ENCODE assay signal across 8 mouse cellular contexts in the genomic region with DNA sequence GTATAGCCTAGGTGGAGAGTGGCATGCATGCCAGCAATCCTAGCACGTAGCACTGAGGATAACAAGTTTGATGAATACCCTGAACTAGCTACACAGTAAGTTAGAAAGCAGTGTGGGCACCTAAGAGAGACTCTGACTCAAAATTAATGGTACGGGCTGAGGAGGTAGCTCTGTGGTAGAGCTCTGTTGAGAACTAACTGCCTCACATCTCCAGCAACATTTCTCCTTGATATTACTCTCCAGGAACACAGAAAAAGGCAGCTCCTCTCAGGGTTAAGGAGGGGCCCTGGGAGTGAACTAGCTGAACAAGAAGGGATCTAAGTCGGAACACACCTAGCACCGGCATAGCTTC. TPM values are rescaled to one million over a fixed set of nuclear protein-coding genes. Genes with fewer than 3 reads are reported as not detected.
A peak's percentile ranks its signal among the peaks of the same experiment; 100 is the strongest.
DNase-seq lines count a peak whose midpoint lies in the region; ATAC-seq and TF ChIP-seq lines count a peak whose summit lies in the region.

No protein-coding gene starts in this region.

- no peak for TF ChIP-seq CTCF in Patski (IDR thresholded peaks at IDR 0.05)

- H3K4me2 ChIP-seq in heart, embryonic 15.5 days, result peak overlapping the region; percentile 76
- peak overlapping the region; percentile 57 for H3K4me2 ChIP-seq in hindbrain, embryonic 11.5 days (replicated peaks; ENCODE audit: low read depth, low read length)

- peak overlapping the region; percentile 93 for H3K4me3 ChIP-seq in heart, embryonic 15.5 days
- H3K4me3 ChIP-seq in hindbrain, embryonic 11.5 days (ENCODE audit: low read depth, low read length), result peak overlapping the region; percentile 96

- H3K27ac ChIP-seq in heart, embryonic 15.5 days, result peak overlapping the region; percentile 94
- 0 out of 2 replicates have a peak overlapping the region, but pooled peaks have one; percentile 27 for H3K27ac ChIP-seq in hindbrain, embryonic 11.5 days (ENCODE audit: low read depth, low read length)

- H3K27me3 ChIP-seq in heart, embryonic 15.5 days, result no peaks in the 10 kb centered on the region
- H3K27me3 ChIP-seq in Patski, result no peaks in the 10 kb centered on the region
- no peaks in the 10 kb centered on the region for H3K27me3 ChIP-seq in hindbrain, embryonic 11.5 days (ENCODE audit: control insufficient read depth, insufficient read depth, low read length)

- POLR2A ChIA-PET in Patski (lab: Charles Lee), result interaction anchor here (1.0 to 2.1 kb wide), 6 partner anchors 23 to 189 kb away, joined by 3 to 12 read pairs (median 4); a partner anchor contains a TSS

- no peak for DNase-seq in heart, postnatal 10 days
- DNase-seq in Patski (ENCODE audit: low read depth, low spot score), result no peak
- no peak for DNase-seq in hindbrain, embryonic 11.5 days (ENCODE audit: low spot score)
- DNase-seq in frontal cortex, postnatal 10 days (ENCODE audit: low spot score in 2 of 2), result no peak
- no peak for DNase-seq in ovary, postnatal 14 days (ENCODE audit: low spot score)
- DNase-seq in kidney, postnatal 10 days, result no peak

- peak overlapping the region; percentile 45; the same call in 1 of the 2 replicates for H3K9ac ChIP-seq in heart, embryonic 15.5 days
- H3K9ac ChIP-seq in hindbrain, embryonic 11.5 days (ENCODE audit: low read depth, low read length), result peak overlapping the region; percentile 32; the same call in 1 of the 2 replicates

- CTCF ChIA-PET in Patski (lab: Charles Lee), result interaction anchor here (0.7 to 1.5 kb wide), 3 partner anchors 22 to 191 kb away, joined by 3 to 6 read pairs (median 4); no protein-coding TSS in a partner anchor

- H3K36me3 ChIP-seq in heart, embryonic 15.5 days, result peaks cover 20% of the 10 kb centered on the region; the same call in 1 of the 2 replicates
- no peaks in the 10 kb centered on the region for H3K36me3 ChIP-seq in hindbrain, embryonic 11.5 days (ENCODE audit: control insufficient read depth, insufficient read depth, low read length)

- intact Hi-C loops in heart, postnatal 10 days (cut with DNase I), result loop anchor here (2.0 to 5.0 kb wide), 4 partner anchors 24 to 184 kb away; a partner anchor contains a TSS

- H3K9me3 ChIP-seq in heart, embryonic 15.5 days (replicated peaks), result no peaks in the 10 kb centered on the region
- no peaks in the 10 kb centered on the region for H3K9me3 ChIP-seq in hindbrain, embryonic 11.5 days (ENCODE audit: control insufficient read depth, low read length)

- ATAC-seq in heart, embryonic 15.5 days (replicated peaks; ENCODE audit: insufficient number of reproducible peaks, insufficient read depth, low FRiP score, low read depth), result 0 out of 2 replicates have a peak, but pooled peaks have one; percentile 1
- ATAC-seq in Patski, result peak; percentile 27
- ATAC-seq in hindbrain, embryonic 11.5 days (ENCODE audit: low FRiP score), result no peak
- ATAC-seq in megakaryocyte progenitor cell, adult 5-6 weeks (replicated peaks; ENCODE audit: poor library complexity), result peak; percentile 16; the same call in 1 of the 2 replicates

- in situ Hi-C loops in Patski (cut with MboI; ENCODE audit: low pct_unique_long_range_greater_than_20kb), result loop anchor here (25.0 kb wide), 2 partner anchors 170 to 405 kb away; no protein-coding TSS in a partner anchor

- 43% methylated on average over 4 of the region's 4 CpGs for WGBS in heart, embryonic 15.5 days
- 48% methylated on average over 4 of the region's 4 CpGs for WGBS in hindbrain, embryonic 11.5 days

- peaks cover 23% of the 10 kb centered on the region; the same call in 1 of the 2 replicates for H3K4me1 ChIP-seq in heart, embryonic 15.5 days (replicated peaks)
- peaks cover 5% of the 10 kb centered on the region; the same call in 1 of the 2 replicates for H3K4me1 ChIP-seq in hindbrain, embryonic 11.5 days (replicated peaks; ENCODE audit: control insufficient read depth, insufficient read depth, low read length)

RNA-seq across cellular contexts. Expression of a gene that starts 24.2 kb away (rescaled TPM):
- polyA plus RNA-seq in heart, embryonic 15.5 days (2015; fragmentation: Nextera tagmentation; extraction: Ambion mirVana), result 25.6 and 26.9 TPM in 2 replicates
- total RNA-seq in heart, postnatal 10 days (2021), result 10 to 100 TPM; 47.1 to 50.5 TPM
- 21.0 TPM for polyA plus RNA-seq in Patski (2021)
- polyA plus RNA-seq in hindbrain, embryonic 11.5 days (2014; fragmentation: Nextera tagmentation; extraction: Ambion mirVana), result 36.7 and 38.4 TPM in 2 replicates
- 20.5 and 25.0 TPM in 2 replicates for total RNA-seq in megakaryocyte progenitor cell, adult 5-6 weeks (2015)
- 14.2 and 21.7 TPM in 2 replicates for total RNA-seq in megakaryocyte progenitor cell, adult 5-6 weeks (2017)
